Mouse (Mus musculus) thymus, postnatal 36 days (tissue): ENCODE measurements around the gene Mrpl23.

Experiments
- DNase-seq, 2 experiments: peaks; one replicate each; pipeline ENCODE4 v3.0.0; 2022; ENCODE audit warnings: mixed read lengths in 2 of 2

The Mrpl23 gene

DNA sequence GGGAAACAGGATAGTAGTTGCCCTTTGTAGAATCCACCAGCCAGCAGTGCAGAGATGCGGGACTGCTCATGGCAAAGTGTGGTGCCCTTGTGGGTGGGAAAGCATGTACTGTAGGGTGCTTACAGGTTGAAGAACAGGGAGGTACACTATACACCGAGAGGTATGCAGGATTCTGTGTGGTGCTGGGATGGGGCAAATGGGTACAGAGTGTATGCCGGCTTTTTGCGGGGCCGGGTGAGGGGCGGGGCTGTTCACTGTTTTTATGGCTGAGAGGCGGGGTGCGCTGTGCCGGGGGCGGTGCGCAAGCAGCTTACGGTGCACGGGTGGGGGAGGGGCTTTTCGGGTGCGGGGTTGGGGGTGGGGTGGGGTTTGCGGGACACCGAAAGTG is at the start of gene Mrpl23:
TSS of gene Mrpl23 (plus strand) at position 16 of the 388 bp plus-strand sequence.
- DNase-seq: no peak

DNA sequence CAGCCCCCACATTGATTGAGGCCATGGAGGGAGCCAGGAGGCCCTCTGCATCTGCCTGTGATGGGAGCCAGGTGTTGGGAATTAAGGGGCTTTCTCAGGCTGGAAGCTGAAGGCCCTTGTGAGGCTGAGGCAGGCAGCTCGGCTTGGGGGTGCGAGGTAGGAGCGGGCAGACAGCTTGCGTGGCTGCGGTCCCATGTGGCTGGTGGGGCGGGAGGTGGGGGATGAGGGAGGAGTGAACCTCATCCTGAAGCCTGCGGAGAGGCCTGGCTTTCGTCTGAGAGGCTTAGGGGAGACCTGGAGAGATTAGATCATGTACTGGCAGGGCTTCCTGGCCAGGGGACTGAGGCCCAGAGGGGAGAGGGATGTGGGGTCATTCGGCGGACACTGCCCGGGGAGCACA is 49.4 kb upstream of the Mrpl23 start:
- DNase-seq: no peak

GRCm38 (mm10) chr7:142484780-142485179 is 47.7 kb upstream of the Mrpl23 start:
- DNase-seq: no peak

GRCm38 (mm10) chr7:142486751-142487162 is 45.7 kb upstream of the Mrpl23 start:
- DNase-seq: no peak

GRCm38 (mm10) chr7:142487341-142487859 is 45.1 kb upstream of the Mrpl23 start:
- DNase-seq: no peak

- no peak for DNase-seq
Observed at GRCm38 (mm10) chr7:142488053-142488452, 44.4 kb upstream of the Mrpl23 start.

- DNase-seq: no peak
Observed at GRCm38 (mm10) chr7:142493535-142493934, 39.0 kb upstream of the Mrpl23 start.

GRCm38 (mm10) chr7:142496158-142496557 is 36.3 kb upstream of the Mrpl23 start:
- DNase-seq: no peak

- DNase-seq: no peak
Observed at GRCm38 (mm10) chr7:142496800-142497199, 35.7 kb upstream of the Mrpl23 start.

- DNase-seq: peak in 1 of 2 experiments; percentile 37
Observed at GRCm38 (mm10) chr7:142497775-142498174, 34.7 kb upstream of the Mrpl23 start.

GRCm38 (mm10) chr7:142498575-142498974 is 33.9 kb upstream of the Mrpl23 start, which contains the start of gene Tnnt3:
TSS of gene Tnnt3 (plus strand) at chr7:142498836.
- DNase-seq: no peak

DNA sequence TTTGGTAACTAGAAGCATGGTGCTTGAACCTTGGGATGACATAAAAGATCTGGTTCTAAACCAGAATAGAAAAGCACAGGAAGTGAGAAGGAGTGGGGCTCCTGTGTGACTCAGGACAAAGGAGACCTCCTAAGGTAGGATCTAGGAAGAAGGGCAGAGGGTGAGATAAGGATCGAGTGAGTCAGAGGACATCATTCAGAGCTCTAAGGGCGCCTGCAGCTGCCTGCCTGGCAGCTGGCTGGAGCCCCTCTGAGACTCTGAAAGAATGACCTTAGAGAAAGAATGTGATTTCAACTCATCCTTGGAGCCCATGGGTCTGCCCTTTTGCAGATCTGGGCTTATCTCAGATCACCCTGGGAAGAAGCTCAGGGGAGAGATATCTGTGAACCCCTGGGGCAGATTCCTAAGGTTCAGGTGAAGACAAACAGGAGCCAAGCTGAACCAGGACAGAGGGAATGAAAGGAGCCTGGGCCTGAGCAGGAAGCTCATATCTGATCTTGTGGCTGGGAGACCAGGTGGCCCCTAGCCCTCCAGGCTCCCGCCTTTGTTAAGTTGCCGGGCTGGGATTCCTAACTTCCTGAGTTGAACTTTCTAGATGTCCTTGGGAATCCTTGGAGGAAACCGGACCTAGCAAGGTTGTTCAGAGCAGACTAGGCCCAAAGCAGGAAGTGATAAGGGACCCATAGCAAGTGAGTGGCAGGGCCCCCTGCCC is 33.3 kb upstream of the Mrpl23 start:
- no peak for DNase-seq

GRCm38 (mm10) chr7:142500032-142500431 is 32.5 kb upstream of the Mrpl23 start:
- no peak for DNase-seq

DNA sequence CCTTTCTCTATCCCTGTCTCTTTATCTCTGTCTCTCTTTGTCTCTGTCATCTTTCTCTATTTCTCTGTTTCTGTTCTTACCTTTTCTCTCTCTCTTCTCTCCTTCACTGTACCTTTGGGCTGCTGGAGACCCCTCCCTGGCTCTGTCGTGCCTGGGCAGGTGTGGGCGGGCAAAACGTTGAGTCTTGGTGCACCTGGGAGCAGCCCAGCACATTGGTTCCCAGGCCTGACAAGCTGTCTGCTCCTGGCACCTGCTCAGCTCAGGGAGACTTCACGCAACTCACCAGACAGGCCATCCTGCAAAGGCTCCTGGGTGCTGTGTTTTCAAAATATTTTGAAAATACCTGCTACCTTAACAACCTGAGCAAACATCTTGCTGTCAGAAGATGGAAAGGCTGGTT is 29.3 kb upstream of the Mrpl23 start:
- DNase-seq: no peak

- DNase-seq: no peak
Observed at GRCm38 (mm10) chr7:142505942-142506341, 26.5 kb upstream of the Mrpl23 start.

GRCm38 (mm10) chr7:142506501-142506900 is 26.0 kb upstream of the Mrpl23 start:
- no peak for DNase-seq

DNA sequence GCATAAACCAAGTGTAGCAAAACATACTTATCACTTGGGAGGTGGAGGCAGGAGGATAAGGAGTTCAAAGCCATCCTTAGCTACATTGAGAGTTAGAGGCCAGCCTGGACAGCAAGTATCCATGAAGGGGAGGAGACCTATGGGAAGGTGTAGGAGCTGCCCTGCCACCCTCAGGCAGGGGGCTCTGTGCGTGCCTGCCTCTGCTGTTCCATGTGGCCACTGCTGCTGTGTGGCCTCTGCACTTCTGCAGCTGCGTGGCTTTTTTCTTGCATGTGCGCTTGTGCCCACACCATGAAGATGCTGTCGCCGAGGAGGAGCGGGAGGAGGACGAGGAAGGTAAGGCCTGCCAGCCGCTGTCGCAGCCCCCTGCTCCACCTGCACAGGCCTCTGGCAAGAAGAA is 25.0 kb upstream of the Mrpl23 start:
- no peak for DNase-seq

DNA sequence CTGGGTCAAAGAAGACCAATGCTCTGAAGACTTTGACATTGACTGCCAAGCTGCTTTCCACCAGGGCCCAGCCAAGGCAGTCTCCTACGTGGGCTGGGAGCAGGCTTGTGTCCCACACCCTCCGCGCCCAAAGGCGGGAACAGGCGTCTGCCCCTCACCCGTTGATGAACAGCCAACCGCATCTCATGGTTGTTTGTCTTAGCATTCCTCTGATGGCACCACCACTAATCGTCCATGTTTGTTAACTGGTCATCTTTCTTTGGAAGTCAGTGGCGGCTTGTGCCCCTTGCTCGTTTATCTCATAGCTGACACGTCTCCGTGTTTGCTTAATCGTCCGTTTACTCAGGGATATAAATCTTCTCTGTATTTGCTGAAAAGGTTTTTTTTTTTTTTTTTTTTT is 23.0 kb upstream of the Mrpl23 start:
- DNase-seq: no peak

- no peak for DNase-seq
Observed at GRCm38 (mm10) chr7:142510021-142510777, 22.3 kb upstream of the Mrpl23 start.

DNA sequence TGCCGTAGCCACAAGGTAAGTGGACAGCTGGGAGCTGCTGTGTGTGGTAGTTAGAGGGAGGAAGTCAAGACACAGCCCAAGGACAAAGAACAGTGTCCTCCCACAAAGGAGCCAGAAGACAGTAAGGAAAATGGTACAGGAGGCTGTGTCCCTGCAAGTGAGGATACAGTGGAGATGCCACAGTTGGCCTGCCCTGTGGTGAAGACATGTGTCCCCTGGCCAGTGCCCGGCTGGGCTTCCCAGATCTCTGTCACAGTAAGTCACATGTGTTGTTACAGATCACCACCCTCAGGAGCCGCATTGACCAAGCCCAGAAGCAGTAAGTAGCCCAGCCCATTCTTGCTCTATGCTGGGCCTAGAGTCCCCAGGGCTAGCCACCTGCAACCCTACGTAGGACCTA is 18.4 kb upstream of the Mrpl23 start:
- no peak for DNase-seq

- no peak for DNase-seq
Observed at GRCm38 (mm10) chr7:142516221-142516978, 16.1 kb upstream of the Mrpl23 start.

- no peak for DNase-seq
Observed at GRCm38 (mm10) chr7:142517531-142517930, 15.0 kb upstream of the Mrpl23 start.

DNA sequence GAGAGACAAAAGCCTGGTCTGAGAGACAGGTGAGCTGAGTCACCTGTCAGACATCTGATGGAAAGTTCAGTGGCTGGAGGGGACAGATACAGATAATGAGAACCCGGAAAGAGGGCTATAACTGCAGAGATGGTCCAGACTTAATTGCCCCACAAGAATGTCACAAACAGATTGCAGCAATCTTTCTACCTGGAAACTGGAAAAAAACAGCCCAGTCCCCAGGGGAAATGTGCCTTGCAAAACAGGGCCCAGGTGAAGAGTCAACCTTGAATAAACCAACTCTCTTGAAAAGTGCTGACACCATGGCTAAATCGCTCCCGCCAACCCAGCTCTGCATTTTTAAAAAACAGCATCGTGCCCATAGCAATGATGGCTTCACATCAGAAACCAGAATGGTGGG is 12.2 kb upstream of the Mrpl23 start:
- no peak for DNase-seq
